ENCODE assay signal across 9 mouse cellular contexts in genomic region chr12:79898198-79898930, GRCm38 (mm10).
A peak's percentile ranks its signal among the peaks of the same experiment; 100 is the strongest.
DNase-seq lines count a peak whose midpoint lies in the region; ATAC-seq lines count a peak whose summit lies in the region.
"Had no signal": no experiment of that assay in that cellular context is flagged by ENCODE, and none has a peak within 500 bp of the region (broad histone marks: within the 10 kb centered on the region; RNA-seq: fewer than 3 reads in every experiment).

No protein-coding gene starts in this region.

- WGBS in forebrain, embryonic 12.5 days: 11% methylated on average over 12 of the region's 12 CpGs
- 16% methylated on average over 12 of the region's 12 CpGs for WGBS in forebrain, embryonic 16.5 days

- ATAC-seq in forebrain, embryonic 12.5 days (ENCODE audit: low FRiP score): no peak
- ATAC-seq in forebrain, embryonic 16.5 days: no peak

- H3K27ac ChIP-seq in forebrain, embryonic 12.5 days: peak overlapping the region; percentile 77
- H3K27ac ChIP-seq in forebrain, embryonic 16.5 days (ENCODE audit: low read length): no peak overlapping the region

- no peaks in the 10 kb centered on the region for H3K36me3 ChIP-seq in forebrain, embryonic 12.5 days (replicated peaks)
- no peaks in the 10 kb centered on the region for H3K36me3 ChIP-seq in forebrain, embryonic 16.5 days (ENCODE audit: control insufficient read depth, insufficient read depth)

- no peak overlapping the region for H3K4me3 ChIP-seq in forebrain, embryonic 12.5 days (replicated peaks)
- no peak overlapping the region for H3K4me3 ChIP-seq in forebrain, embryonic 16.5 days (replicated peaks; ENCODE audit: low read length)

- no peak overlapping the region for H3K9ac ChIP-seq in forebrain, embryonic 12.5 days
- H3K9ac ChIP-seq in forebrain, embryonic 16.5 days (replicated peaks; ENCODE audit: low read depth, low read length): no peak overlapping the region

- intact Hi-C loops in left cerebral cortex, postnatal 25 days (cut with DNase I): no loop called here
- intact Hi-C loops in left cerebral cortex, postnatal 10 days (cut with DNase I): no loop called here

- H3K4me1 ChIP-seq in forebrain, embryonic 12.5 days: peaks cover 48% of the 10 kb centered on the region
- H3K4me1 ChIP-seq in forebrain, embryonic 16.5 days (replicated peaks; ENCODE audit: control insufficient read depth, insufficient read depth, low read length): peaks cover 16% of the 10 kb centered on the region

- peak; percentile 43 for DNase-seq in testis, postnatal 10 days (ENCODE audit: low spot score)
- DNase-seq in testis, postnatal 14 days (ENCODE audit: low spot score): no peak
- peak; percentile 60 for DNase-seq in kidney, postnatal 14 days
- peak; percentile 46 for DNase-seq in yolk sac, embryonic 10.5 days (ENCODE audit: low spot score)
- DNase-seq in left cerebral cortex, postnatal 25 days (ENCODE audit: low spot score in 2 of 2): no peak
- DNase-seq in left cerebral cortex, postnatal 10 days (ENCODE audit: extremely low spot score in 1 of 2, low spot score in 2 of 2): no peak
- DNase-seq: cerebellum, postnatal 10 days had no signal

- H3K4me2 ChIP-seq in forebrain, embryonic 12.5 days: no peak overlapping the region
- H3K4me2 ChIP-seq in forebrain, embryonic 16.5 days (ENCODE audit: low read length): no peak overlapping the region

- no peaks in the 10 kb centered on the region for H3K27me3 ChIP-seq in forebrain, embryonic 12.5 days
- H3K27me3 ChIP-seq in forebrain, embryonic 16.5 days (replicated peaks; ENCODE audit: control insufficient read depth, insufficient read depth, low read length): no peaks in the 10 kb centered on the region

- 0 out of 2 replicates have a peak, but pooled peaks cover 7% of the 10 kb centered on the region for H3K9me3 ChIP-seq in forebrain, embryonic 12.5 days
- peaks cover 4% of the 10 kb centered on the region for H3K9me3 ChIP-seq in forebrain, embryonic 16.5 days (ENCODE audit: control insufficient read depth, low read length)

Comparison
In these comparisons a context has a peak if more than half of its experiments do, and no peak if none do; other contexts are left out.
1. DNase-seq: peak in testis, postnatal 10 days (single experiment), kidney, postnatal 14 days (single experiment) and yolk sac, embryonic 10.5 days (single experiment); none in testis, postnatal 14 days (single experiment), left cerebral cortex, postnatal 25 days (0 of 2) and left cerebral cortex, postnatal 10 days (0 of 2).